Mouse (Mus musculus) adrenal gland, postnatal 14 days (tissue): ENCODE data around the gene BC048403. TPM values are rescaled to one million over a fixed set of nuclear protein-coding genes. Genes with fewer than 3 reads are reported as not detected.

ENCODE experiments used
- total RNA-seq: library from RNA; stranded (reverse); gene quantifications from 2 replicates; pipeline ENCODE4 v1.2.3, GENCODE M21; 2021

The BC048403 gene
- total RNA-seq, 1 experiment from 2014 or later, result 9.0 TPM

Other genes starting within 250 kb of the BC048403 start
- gene Tbk1, start 153.2 kb upstream of the BC048403 start, total RNA-seq, result 37.3 and 39.5 TPM in 2 replicates
- 53.6 and 56.4 TPM in 2 replicates for gene Xpot, start 113.6 kb upstream of the BC048403 start, total RNA-seq
- gene D930020B18Rik, start 98.3 kb upstream of the BC048403 start, total RNA-seq, result not detected in 2 replicates